Mouse (Mus musculus) heart, postnatal 4 days (tissue): ENCODE results near the gene Ms4a8a. TPM values are rescaled to one million over a fixed set of nuclear protein-coding genes. Genes with fewer than 3 reads are reported as not detected.
"Not testable (repeated sequence)": the region's sequence is repeated elsewhere in the genome, so short reads cannot be mapped to it uniquely, and the experiment has no call there.

Source experiments
- DNase-seq: peaks from one replicate; pipeline ENCODE4 v3.0.0; 2021
- total RNA-seq, 2 experiments: library from RNA; stranded (reverse); gene quantifications; 2 replicates each; pipeline ENCODE4 v1.2.3; 2021

The Ms4a8a gene
- under 1 TPM; 0.25 to 0.26 TPM for total RNA-seq

GRCm38 (mm10) chr19:11080934-11081333, at the start of gene Ms4a8a:
Ms4a8a (minus strand) TSS chr19:11081102.
- DNase-seq: no peak

- no peak for DNase-seq
Observed at GRCm38 (mm10) chr19:11129702-11130101, 48.8 kb upstream of the Ms4a8a start.

GRCm38 (mm10) chr19:11121016-11121420, 40.1 kb upstream of the Ms4a8a start:
- peak; percentile 23 for DNase-seq

- no peak for DNase-seq
Observed at GRCm38 (mm10) chr19:11119338-11119737, 38.4 kb upstream of the Ms4a8a start.

- DNase-seq: no peak
Observed at GRCm38 (mm10) chr19:11107746-11108145, 26.8 kb upstream of the Ms4a8a start.

- no peak for DNase-seq
Observed at GRCm38 (mm10) chr19:11101880-11102279, 21.0 kb upstream of the Ms4a8a start.

GRCm38 (mm10) chr19:11098401-11098800, 17.5 kb upstream of the Ms4a8a start:
- no peak for DNase-seq

- DNase-seq: not testable (repeated sequence)
Observed at GRCm38 (mm10) chr19:11092131-11092530, 11.2 kb upstream of the Ms4a8a start.

- DNase-seq: no peak
Observed at GRCm38 (mm10) chr19:11070364-11070763, 10.5 kb downstream of the Ms4a8a start.

- no peak for DNase-seq
Observed at GRCm38 (mm10) chr19:11065202-11065875, 15.6 kb downstream of the Ms4a8a start.

GRCm38 (mm10) chr19:11060900-11061299, 20.0 kb downstream of the Ms4a8a start:
- no peak for DNase-seq

- DNase-seq: no peak
Observed at GRCm38 (mm10) chr19:11059967-11060366, 20.9 kb downstream of the Ms4a8a start.

- not testable (repeated sequence) for DNase-seq
Observed at GRCm38 (mm10) chr19:11055700-11056099, 25.2 kb downstream of the Ms4a8a start.

- no peak for DNase-seq
Observed at GRCm38 (mm10) chr19:11053277-11053676, 27.6 kb downstream of the Ms4a8a start.

GRCm38 (mm10) chr19:11052877-11053276, 28.0 kb downstream of the Ms4a8a start:
- no peak for DNase-seq

GRCm38 (mm10) chr19:11050286-11050685, 30.6 kb downstream of the Ms4a8a start:
- no peak for DNase-seq

- DNase-seq: no peak
Observed at GRCm38 (mm10) chr19:11049426-11049825, 31.5 kb downstream of the Ms4a8a start.

GRCm38 (mm10) chr19:11048503-11048902, 32.4 kb downstream of the Ms4a8a start:
- DNase-seq: no peak

- DNase-seq: no peak
Observed at GRCm38 (mm10) chr19:11048009-11048408, 32.9 kb downstream of the Ms4a8a start.

GRCm38 (mm10) chr19:11044996-11045711, 35.7 kb downstream of the Ms4a8a start:
- DNase-seq: peak; percentile 71

GRCm38 (mm10) chr19:11044671-11044995, 36.3 kb downstream of the Ms4a8a start:
- DNase-seq: no peak

GRCm38 (mm10) chr19:11037570-11037969, 43.3 kb downstream of the Ms4a8a start:
- no peak for DNase-seq

GRCm38 (mm10) chr19:11022382-11022781, 58.5 kb downstream of the Ms4a8a start:
- DNase-seq: no peak

GRCm38 (mm10) chr19:11017891-11018290, 63.0 kb downstream of the Ms4a8a start, which contains the start of gene Ms4a18:
Ms4a18 (minus strand) TSS chr19:11018031.
- DNase-seq: no peak
